Mouse (Mus musculus) naive thymus-derived CD4-positive, alpha-beta T cell, adult 5 months (primary cell): Measurements from ENCODE around the gene Olfr376. TPM values are rescaled to one million over a fixed set of nuclear protein-coding genes. Genes with fewer than 3 reads are reported as not detected.

ENCODE experiments used
- polyA plus RNA-seq: library from polyadenylated mRNA; unstranded; fragments of 100-300 nt; shearing (Covaris generic); gene quantifications from one replicate; pipeline ENCODE4 v1.2.1, GENCODE M21; 2017

Olfr376 gene
- polyA plus RNA-seq: not detected

GRCm38 (mm10) chr11:73370946-73371345 is at the start of gene Olfr376:
Gene Olfr376, plus strand, starts transcription at chr11:73371246.

DNA sequence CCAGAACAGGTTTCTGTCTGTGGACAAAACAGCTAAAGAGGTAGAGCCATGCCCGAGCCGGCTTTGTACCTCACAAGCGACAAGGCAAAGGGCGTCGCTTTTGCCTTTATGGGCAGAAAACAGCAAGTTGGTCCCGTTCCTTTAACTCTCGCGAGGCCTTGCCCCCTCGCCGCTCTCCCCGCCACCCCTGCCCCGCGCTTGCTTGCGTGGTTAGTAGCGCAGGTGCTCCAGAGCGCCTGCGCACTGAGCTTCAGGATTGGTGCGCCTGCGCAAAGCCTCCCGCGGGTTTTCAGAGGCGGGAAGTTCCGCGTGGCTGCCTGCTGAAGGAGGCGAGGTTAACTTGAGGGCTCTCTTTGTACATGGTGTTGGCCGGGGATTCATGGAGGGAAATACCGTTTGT is 41.6 kb upstream of the Olfr376 start, which contains the start of the genes Aspa, Gm49340 and Spata22:
Gene Aspa, minus strand, starts transcription at position 155 of the 400 bp plus-strand sequence.
Gene Gm49340, plus strand, starts transcription at position 300 of the 400 bp plus-strand sequence.
Gene Spata22, plus strand, starts transcription at position 300 of the 400 bp plus-strand sequence.

GRCm38 (mm10) chr11:73350483-73350882 is 20.6 kb upstream of the Olfr376 start, which contains the start of gene Olfr20:
Gene Olfr20, plus strand, starts transcription at chr11:73350783.

DNA sequence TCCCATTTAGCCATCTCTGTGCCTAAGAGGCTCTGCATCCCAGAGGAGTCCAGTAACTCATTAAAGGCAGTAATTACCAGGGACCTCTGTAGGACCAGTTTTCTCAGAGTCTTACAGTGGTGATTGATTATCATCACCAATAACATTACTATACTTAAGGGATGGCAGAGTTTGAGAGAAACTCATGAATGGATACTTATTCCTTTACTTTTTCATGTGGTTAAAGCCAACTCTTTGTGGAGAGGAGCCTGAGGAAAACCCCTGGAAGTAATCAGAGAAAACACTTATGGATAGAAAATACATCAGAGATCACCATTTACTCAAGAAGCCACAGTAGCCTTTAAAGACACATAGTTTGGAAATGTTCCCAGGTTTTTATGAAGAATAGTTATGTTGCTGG is 28.5 kb downstream of the Olfr376 start, which contains the start of gene Olfr1:
Gene Olfr1, minus strand, starts transcription at position 101 of the 400 bp plus-strand sequence.

Other genes starting within 250 kb of the Olfr376 start
- gene Haspin, start 233.0 kb upstream of the Olfr376 start, polyA plus RNA-seq: 2.8 TPM
- gene P2rx5, start 210.8 kb upstream of the Olfr376 start, polyA plus RNA-seq: not detected
- 101 TPM for gene Emc6, start 194.2 kb upstream of the Olfr376 start, polyA plus RNA-seq
- 20.2 TPM for gene Tax1bp3, start 194.2 kb upstream of the Olfr376 start, polyA plus RNA-seq
- gene Ctns, start 172.2 kb upstream of the Olfr376 start, polyA plus RNA-seq: 16.6 TPM
- 7.3 TPM for gene Shpk, start 171.8 kb upstream of the Olfr376 start, polyA plus RNA-seq
- not detected for gene Trpv1, start 137.0 kb upstream of the Olfr376 start, polyA plus RNA-seq
- not detected for gene Trpv3, start 103.9 kb upstream of the Olfr376 start, polyA plus RNA-seq
- not detected for gene Aspa, start 41.6 kb upstream of the Olfr376 start, polyA plus RNA-seq
- not detected for gene Gm49340, start 41.5 kb upstream of the Olfr376 start, polyA plus RNA-seq
- gene Spata22, start 41.5 kb upstream of the Olfr376 start, polyA plus RNA-seq: not detected
- gene Olfr20, start 20.5 kb upstream of the Olfr376 start, polyA plus RNA-seq: not detected
- gene Olfr1, start 28.4 kb downstream of the Olfr376 start, polyA plus RNA-seq: not detected
- gene Olfr378, start 57.2 kb downstream of the Olfr376 start, polyA plus RNA-seq: not detected
- not detected for gene Olfr380, start 86.3 kb downstream of the Olfr376 start, polyA plus RNA-seq
- not detected for gene Olfr381, start 120.4 kb downstream of the Olfr376 start, polyA plus RNA-seq
- gene Olfr382, start 146.0 kb downstream of the Olfr376 start, polyA plus RNA-seq: not detected
- not detected for gene Olfr385, start 221.8 kb downstream of the Olfr376 start, polyA plus RNA-seq
- not detected for gene Olfr384, start 227.3 kb downstream of the Olfr376 start, polyA plus RNA-seq